Mouse (Mus musculus) thymus, adult 2 months (tissue): ENCODE measurements at regions not wholly inside any gene's neighbourhood (a gene's known extent, or its start where the extent isn't known, plus 50 kb on each side); places are given as distances from the start of the nearest gene placed in this dataset.

ENCODE experiments used
- CTCF ChIP-seq: fragments of 200-500 bp; IDR thresholded peaks from 2 replicates; pipeline ENCODE4 v1.5.1; 2012; ENCODE audit warnings: mild to moderate bottlenecking, control low read depth, low read length, moderate library complexity, borderline replicate concordance; ENCODE audit not compliant: control insufficient read depth, poor library complexity, insufficient read depth; ENCODE audit errors: extremely low read depth
- POLR2A ChIP-seq: fragments of 200-500 bp; IDR thresholded peaks from 2 replicates; pipeline ENCODE4 v1.6.1; 2012; ENCODE audit warnings: mild to moderate bottlenecking, low read length, control low read depth, moderate library complexity; ENCODE audit not compliant: control insufficient read depth, poor library complexity, insufficient read depth; ENCODE audit errors: extremely low read depth

GRCm38 (mm10) chr8:89167026-89167425 lies 123.1 kb upstream of the Sall1 start:
- TF ChIP-seq CTCF = no peak
- TF ChIP-seq POLR2A = no peak
